Mouse (Mus musculus) T-cell, adult 2 months (primary cell): Measurements from ENCODE around the gene Degs2.

Experiments
- DNase-seq: peaks from one replicate; pipeline ENCODE4 v3.0.0; 2022; ENCODE audit warnings: low spot score

Degs2 gene

GRCm38 (mm10) chr12:108651053-108651660 is 51.0 kb downstream of the Degs2 start:
- DNase-seq, result peak; percentile 37

- DNase-seq, result no peak
Measured at GRCm38 (mm10) chr12:108647784-108648183, 54.3 kb downstream of the Degs2 start.

GRCm38 (mm10) chr12:108646234-108646633 is 55.9 kb downstream of the Degs2 start:
- peak; percentile 56 for DNase-seq

- no peak for DNase-seq
Measured at GRCm38 (mm10) chr12:108642019-108642418, 60.1 kb downstream of the Degs2 start.

GRCm38 (mm10) chr12:108639126-108639525 is 63.0 kb downstream of the Degs2 start:
- no peak for DNase-seq

- no peak for DNase-seq
Measured at GRCm38 (mm10) chr12:108637440-108637839, 64.7 kb downstream of the Degs2 start.

GRCm38 (mm10) chr12:108635501-108635900 is 66.6 kb downstream of the Degs2 start:
- DNase-seq, result peak; percentile 79

GRCm38 (mm10) chr12:108634031-108634430 is 68.1 kb downstream of the Degs2 start:
- peak; percentile 32 for DNase-seq

GRCm38 (mm10) chr12:108632501-108632900 is 69.6 kb downstream of the Degs2 start:
- no peak for DNase-seq

GRCm38 (mm10) chr12:108630741-108631688 is 71.1 kb downstream of the Degs2 start:
- DNase-seq, result peak; percentile 71

- no peak for DNase-seq
Measured at GRCm38 (mm10) chr12:108629556-108629955, 72.6 kb downstream of the Degs2 start.
